Mouse (Mus musculus) adrenal gland, postnatal 14 days (tissue): Measurements from ENCODE around the gene Hoxc4. TPM values are rescaled to one million over a fixed set of nuclear protein-coding genes. Genes with fewer than 3 reads are reported as not detected.

Experiments
- DNase-seq: peaks from one replicate; pipeline ENCODE4 v3.0.0; 2021; ENCODE audit warnings: mixed read lengths
- total RNA-seq: library from RNA; stranded (reverse); gene quantifications from 2 replicates; pipeline ENCODE4 v1.2.3, GENCODE M21; 2021

Hoxc4 gene
- total RNA-seq, 1 experiment from 2014 or later: 6.8 TPM

DNA sequence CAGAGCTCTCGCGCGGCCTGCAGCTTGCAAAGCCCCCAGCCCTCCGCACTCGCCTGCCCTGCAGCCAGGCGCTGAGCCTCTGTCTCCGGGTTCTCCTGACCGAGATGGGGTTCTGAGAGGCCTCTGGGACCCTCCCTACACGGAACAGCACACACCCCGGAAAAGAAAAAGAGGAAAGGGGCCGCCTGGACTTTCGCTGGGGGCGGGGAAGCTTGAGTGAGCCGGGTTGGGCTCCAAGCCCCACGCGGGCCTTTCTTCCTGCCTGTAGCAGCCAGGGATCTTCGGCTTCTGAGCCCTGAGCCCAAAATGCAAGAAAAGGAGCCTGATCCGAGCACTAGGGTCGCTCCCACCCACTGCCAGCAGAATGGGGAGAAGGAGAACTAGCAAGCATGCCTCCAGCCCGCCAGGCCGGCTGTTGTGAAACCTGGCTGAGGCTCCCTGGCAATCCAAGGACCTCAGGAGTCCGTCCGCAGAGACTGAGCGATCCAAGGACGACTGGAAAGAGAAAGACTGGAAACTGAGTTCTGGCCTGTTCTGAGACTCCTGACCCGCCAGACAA is 6.7 kb upstream of the Hoxc4 start:
- peak; percentile 85 for DNase-seq

DNA sequence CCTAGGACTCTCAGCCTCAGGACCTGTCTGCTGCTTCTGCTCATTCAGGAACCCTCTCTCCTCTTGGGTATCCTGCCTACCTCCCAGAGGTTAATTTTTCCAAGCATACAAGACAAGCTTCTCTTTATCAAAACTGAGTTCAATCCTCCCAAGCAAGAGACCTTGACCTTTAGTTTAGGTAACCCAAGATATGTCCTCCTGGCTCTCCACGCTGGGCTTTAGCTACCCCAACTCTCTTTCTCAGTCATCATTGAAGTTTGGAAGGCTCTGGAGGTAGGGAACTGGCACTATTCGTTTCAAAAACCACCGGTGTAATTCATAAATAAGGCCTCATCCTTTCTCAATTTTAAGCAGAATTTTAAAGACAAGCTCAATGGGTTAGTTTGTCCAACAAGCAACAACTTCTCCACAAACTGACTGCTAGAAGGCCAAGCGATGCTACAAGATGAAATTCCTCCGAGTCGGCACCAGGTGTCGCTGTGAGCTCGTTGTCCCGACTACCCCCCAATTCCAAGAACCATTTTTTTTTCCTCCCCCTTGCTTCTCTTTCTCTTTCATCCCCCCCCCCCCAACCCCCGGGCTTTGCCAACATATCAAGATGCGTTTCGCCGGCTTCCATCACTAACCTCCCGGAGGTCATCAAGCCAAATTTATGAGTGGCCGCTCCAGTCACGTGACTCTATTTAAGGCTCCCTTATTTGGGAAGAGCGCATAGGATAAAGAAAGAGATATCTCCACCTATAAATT is 5.3 kb upstream of the Hoxc4 start:
- DNase-seq: peak; percentile 82

DNA sequence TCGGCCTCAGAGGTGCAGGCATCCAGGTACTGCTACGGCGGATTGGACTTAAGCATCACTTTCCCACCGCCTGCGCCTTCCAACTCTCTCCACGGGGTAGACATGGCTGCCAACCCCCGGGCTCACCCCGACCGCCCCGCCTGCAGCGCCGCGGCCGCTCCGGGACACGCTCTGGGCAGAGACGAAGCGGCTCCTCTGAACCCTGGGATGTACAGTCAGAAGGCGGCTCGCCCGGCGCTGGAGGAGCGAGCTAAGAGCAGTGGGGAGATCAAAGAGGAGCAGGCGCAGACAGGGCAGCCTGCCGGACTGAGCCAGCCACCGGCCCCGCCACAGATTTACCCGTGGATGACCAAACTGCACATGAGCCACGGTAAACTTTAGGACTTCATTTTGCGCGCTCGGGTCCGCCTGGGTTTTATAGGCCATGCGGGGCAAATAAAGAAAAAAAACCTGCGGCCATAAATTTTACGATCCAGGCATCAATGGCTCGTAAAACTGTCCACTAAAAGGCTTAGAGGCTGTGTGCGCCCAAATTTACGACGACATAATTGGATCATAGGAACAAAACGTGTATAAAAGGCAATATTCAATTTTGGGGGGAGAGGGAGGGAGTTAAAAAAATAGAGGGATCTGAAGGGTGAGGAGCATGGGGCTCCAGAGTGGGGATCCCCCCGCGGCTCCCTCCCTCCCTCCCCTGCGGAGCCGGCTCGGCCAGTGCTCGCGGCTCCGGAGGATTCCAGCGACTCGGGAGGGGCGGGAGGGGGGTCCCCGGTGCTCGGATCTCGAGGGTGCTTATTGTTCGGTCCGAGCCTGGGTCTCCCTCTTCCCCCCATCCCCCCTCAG is 4.3 kb upstream of the Hoxc4 start:
- DNase-seq: peak; percentile 87

DNA sequence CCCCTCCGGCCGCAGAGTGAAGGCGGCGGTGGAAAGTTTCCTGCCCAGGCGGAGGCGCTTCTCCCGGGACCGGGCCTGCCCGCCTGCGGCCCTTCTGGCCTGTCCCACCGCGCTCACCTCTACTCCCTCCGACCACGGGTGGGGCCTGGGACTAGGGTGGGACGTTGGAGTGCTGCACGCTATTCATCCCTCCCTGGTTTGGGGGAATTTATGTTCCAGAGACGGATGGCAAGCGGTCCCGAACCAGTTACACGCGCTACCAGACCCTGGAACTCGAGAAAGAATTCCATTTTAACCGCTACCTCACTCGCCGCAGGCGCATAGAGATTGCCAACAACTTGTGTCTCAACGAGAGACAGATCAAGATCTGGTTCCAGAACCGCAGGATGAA is 3.7 kb upstream of the Hoxc4 start:
- DNase-seq: peak; percentile 60

DNA sequence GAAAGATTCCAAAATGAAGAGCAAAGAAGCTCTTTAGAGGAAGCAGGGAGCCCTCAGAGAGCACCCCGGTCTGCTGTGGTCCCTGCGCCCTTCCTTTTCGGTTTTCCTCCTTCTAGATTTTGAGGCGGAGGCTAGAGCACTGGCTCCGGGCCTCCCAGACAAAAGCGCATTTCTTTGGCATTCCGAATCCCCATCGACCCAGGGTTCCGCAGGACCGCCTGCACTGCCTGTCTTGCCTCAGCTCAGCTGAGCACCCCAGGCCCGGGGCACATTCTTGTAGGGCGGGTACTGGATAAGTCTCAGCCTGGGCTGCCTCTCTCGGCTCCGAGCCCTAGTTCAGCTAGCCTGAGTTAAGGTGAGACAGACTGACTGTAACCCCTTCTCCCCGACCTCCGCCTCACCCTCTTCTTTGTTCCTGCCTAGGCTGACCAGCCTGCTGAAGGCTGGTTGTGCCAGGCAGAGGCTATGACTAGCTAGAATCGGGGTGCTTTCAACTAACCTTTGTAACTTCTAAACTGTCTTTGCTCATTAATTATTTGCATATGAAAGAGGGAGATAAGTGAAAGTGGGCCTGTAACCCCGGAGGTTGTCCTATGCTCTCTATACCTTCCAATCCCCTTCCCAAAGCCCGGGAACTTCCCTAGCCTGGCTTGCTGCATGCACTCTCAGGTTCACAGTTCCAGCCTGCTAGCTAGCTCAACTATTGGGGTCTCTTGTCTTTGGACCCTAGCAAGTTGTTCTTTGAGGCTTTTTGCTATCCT is 3.1 kb upstream of the Hoxc4 start:
- peak; percentile 44 for DNase-seq

DNA sequence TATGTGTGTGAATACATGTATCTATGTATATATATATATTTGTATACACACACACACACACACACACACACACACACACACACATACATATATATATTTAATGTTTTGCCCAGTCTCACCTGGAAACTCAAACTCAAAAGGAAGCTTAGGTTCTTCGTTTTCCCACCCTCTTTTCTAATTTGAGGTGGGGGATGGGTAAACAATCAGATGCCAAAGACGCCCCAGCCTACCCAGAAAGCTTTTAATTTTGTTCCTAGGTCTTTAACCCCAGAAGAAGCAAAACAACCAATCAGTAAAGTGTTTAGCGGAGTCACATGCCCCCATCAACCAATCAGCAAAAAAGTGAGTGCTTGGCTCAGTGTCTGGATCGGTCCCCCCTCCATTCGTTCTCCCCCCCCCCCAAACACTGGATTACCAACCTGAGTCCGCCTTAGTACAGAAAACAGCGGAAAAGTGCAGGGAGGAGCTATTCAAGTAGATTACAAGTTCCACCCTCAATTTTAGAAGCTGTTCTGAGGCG is 2.2 kb downstream of the Hoxc4 start:
- peak; percentile 46 for DNase-seq

DNA sequence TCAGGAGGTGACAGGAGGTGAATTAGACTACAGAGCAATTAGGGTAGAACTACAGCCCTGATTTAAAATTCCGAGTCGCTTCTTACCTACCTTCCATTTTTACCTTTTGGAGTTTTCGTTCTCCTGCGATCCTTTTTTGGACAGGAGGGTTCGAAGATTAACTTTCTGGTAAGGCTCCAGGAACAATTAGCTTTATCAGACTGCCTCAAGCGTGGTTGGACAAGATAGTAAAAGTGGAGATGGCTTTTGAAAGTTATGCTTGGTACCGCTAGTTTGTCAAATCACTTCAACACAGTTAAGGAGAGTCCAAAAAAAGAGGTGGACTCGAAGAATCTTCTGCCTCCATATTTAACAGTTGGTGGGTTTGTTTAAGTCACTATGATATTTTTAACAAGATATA is 2.8 kb downstream of the Hoxc4 start:
- DNase-seq: no peak

GRCm38 (mm10) chr15:103024131-103024530 is 5.4 kb downstream of the Hoxc4 start:
- no peak for DNase-seq

GRCm38 (mm10) chr15:103027266-103028235 is 8.8 kb downstream of the Hoxc4 start:
- DNase-seq: peak; percentile 38

GRCm38 (mm10) chr15:103028916-103029512 is 10.3 kb downstream of the Hoxc4 start:
- no peak for DNase-seq

DNA sequence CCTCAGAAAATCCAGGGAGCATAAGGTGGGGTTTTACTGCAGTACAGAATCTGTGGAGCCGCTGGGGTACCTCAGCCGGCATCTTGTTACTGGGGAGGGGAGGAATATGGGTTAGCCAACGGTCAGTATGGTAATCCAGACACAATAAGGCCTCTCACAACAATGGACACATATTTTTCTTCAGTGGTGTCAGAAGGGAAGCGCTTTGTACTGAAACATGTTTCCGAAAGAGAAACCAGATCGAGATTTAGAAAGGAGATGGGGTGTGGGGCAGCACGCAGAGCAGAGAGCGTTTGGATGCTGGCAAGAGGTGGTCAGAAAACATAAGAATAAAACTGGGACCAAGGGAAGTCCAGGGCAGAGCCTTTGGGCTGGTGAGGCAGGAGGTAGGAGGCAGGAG is 11.4 kb downstream of the Hoxc4 start:
- DNase-seq: no peak

- no peak for DNase-seq
Measured at GRCm38 (mm10) chr15:103032167-103032566, 13.4 kb downstream of the Hoxc4 start.

DNA sequence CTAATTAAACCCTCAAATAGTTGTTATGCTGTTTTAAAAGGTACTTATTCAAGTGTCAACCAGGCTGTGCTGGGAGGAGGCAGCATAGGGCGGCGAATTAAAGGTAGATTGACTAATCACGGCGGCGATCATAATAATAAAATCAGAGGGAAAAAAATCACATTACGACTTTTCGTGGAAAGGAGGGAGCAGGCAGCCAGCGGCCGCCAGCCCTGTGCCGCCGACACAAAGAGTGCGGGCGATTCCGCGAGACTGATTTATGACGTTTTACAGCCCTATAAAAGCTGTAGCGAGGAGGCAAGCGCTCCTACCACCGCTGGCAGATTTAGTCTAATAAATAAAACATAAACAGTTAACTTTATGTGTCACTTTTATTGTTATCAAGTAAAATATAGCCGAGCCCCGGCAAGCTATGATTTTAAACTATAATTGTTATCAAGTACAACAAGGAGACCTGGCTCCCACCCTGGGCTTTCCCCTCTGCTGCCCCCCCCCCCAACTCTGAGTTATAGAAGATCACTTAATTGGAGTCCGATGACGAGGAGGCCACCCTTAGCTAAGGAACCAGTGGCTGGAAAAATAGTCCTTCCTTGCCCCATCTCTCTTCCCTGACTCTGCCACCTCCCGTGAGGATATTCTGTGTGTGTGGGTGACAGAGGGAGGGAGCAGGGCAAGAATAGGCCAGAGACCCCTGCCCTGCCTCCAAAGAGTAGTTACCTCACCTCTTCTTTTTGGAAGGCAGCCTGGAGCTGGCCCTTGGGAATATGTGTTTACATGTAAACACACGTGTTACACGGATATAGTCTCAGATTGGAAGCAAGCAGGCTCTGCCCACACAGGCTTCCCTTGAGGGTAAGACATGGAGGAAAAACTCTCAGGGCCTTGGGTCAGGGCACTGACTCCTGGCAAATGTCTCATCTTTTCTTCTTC is 14.2 kb downstream of the Hoxc4 start:
- DNase-seq: peak; percentile 31

DNA sequence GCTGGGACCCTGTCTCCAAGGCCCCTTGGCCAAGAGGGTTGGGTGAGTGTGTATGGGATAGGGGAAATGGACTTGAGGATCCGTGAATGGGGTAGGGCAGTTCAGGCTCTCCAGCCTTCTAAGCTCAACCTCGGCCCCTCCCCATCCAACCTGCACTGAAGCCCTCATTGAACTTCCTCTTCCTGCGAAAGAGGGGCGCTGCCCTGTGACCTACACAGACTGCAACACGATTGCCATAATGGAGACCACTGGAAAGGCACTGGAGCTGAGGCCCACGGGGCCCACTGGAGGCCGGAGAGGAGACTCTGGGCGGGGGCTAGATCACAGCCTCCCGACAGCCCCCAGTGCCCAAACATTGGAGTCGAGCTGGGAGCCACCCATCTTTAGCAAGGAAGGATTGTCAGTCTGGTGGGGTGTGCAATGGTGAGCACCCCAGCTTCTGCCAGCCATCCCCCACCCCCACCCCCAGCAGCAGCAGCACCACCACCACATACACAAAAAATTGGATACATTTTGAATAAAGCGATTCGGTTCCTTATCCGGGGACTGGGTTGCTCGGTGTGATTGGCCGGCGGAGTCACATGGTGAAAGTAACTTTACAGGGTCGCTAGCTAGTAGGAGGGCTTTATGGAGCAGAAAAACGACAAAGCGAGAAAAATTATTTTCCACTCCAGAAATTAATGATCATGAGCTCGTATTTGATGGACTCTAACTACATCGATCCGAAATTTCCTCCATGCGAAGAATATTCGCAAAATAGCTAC is 15.5 kb downstream of the Hoxc4 start:
- DNase-seq: peak; percentile 79

- peak; percentile 51 for DNase-seq
Measured at GRCm38 (mm10) chr15:103034807-103035547, 16.2 kb downstream of the Hoxc4 start.

DNA sequence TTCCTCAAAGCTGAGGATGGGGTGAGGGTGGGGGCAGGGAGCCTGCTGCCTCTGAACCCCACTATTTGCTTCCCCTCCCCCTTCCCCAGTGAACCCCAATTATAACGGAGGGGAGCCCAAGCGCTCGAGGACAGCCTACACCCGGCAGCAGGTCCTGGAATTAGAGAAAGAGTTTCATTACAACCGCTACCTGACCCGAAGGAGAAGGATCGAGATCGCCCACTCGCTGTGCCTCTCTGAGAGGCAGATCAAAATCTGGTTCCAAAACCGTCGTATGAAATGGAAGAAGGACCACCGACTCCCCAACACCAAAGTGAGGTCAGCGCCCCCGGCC is 16.8 kb downstream of the Hoxc4 start:
- no peak for DNase-seq

GRCm38 (mm10) chr15:103037579-103037978 is 18.8 kb downstream of the Hoxc4 start:
- DNase-seq: no peak
